In the genomic region with DNA sequence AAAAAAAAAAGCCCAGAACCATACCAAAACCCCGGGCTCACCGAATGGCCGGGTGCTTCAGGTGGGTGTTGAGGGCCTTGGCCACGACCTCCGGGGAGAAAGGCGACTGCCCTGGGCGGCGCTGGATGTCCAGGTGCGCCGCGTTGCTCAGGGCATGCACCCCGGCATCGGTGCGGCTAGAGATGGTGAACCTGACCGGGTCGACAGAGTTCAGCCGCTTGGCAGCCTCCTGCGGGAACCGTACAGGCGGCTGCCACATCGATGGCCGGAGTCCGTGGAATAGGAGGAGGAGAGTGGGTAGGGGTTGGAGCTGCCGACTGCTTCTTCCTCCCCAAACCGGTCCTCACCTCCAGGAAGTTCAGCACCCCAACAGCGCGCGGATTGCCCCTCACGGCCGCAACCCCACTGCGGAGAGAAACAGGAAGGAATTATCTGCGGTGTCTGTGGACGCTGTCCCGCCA, we compare ENCODE assay signal across 8 mouse cellular contexts. TPM values are rescaled to one million over a fixed set of nuclear protein-coding genes. Genes with fewer than 3 reads are reported as not detected.
DNase-seq lines count a peak whose midpoint lies in the region; ATAC-seq and TF ChIP-seq lines count a peak whose summit lies in the region.

No protein-coding gene starts in this region.

- no peak for TF ChIP-seq CTCF in testis, adult 2 months (IDR thresholded peaks at IDR 0.05; ENCODE audit: control insufficient read depth, insufficient read depth, insufficient replicate concordance, low read depth, low read length)

- no peaks in the 10 kb centered on the region for H3K9me3 ChIP-seq in neural tube, embryonic 12.5 days

- TF ChIP-seq POLR2A in testis, adult 2 months (IDR thresholded peaks at IDR 0.05; ENCODE audit: control insufficient read depth, low read depth, low read length), result no peak

- peak overlapping the region; percentile 96 for H3K4me3 ChIP-seq in testis, adult 2 months (ENCODE audit: control insufficient read depth, low read depth, low read length)
- peak overlapping the region; percentile 92 for H3K4me3 ChIP-seq in neural tube, embryonic 12.5 days

- ATAC-seq in neural tube, embryonic 12.5 days (ENCODE audit: low FRiP score, low read depth), result no peak

- no peaks in the 10 kb centered on the region for H3K27me3 ChIP-seq in testis, adult 2 months (ENCODE audit: control insufficient read depth, insufficient read depth, low read length)
- H3K27me3 ChIP-seq in neural tube, embryonic 12.5 days (replicated peaks), result no peaks in the 10 kb centered on the region

- under 1% methylated on average over 34 of the region's 34 CpGs for WGBS in neural tube, embryonic 12.5 days

- intact Hi-C loops in left cerebral cortex, postnatal 36 days (cut with DNase I), result loop anchor here (1.0 kb wide), 1 partner anchor 52 kb away; a partner anchor contains a TSS

- peaks cover 22% of the 10 kb centered on the region for H3K4me1 ChIP-seq in testis, adult 2 months (ENCODE audit: control insufficient read depth, insufficient read depth, low read length)
- H3K4me1 ChIP-seq in neural tube, embryonic 12.5 days, result peaks cover 40% of the 10 kb centered on the region

- peak overlapping the region; percentile 41; the same call in 1 of the 2 replicates for H3K27ac ChIP-seq in testis, adult 2 months (ENCODE audit: control insufficient read depth, insufficient read depth, low read depth, low read length)
- H3K27ac ChIP-seq in neural tube, embryonic 12.5 days, result no peak overlapping the region

- no peaks in the 10 kb centered on the region; the same call in 1 of the 2 replicates for H3K36me3 ChIP-seq in testis, adult 2 months (ENCODE audit: control insufficient read depth, insufficient read depth, low read length)
- peaks cover 39% of the 10 kb centered on the region for H3K36me3 ChIP-seq in neural tube, embryonic 12.5 days

- H3K4me2 ChIP-seq in neural tube, embryonic 12.5 days (replicated peaks), result peak overlapping the region; percentile 99

- peak overlapping the region; percentile 91 for H3K9ac ChIP-seq in neural tube, embryonic 12.5 days

- DNase-seq in embryo, embryonic 9.5 days (ENCODE audit: extremely low spot score), result peak; percentile 10
- DNase-seq in embryo, embryonic 10 days (ENCODE audit: low spot score), result no peak
- DNase-seq in testis, postnatal 14 days (ENCODE audit: low spot score), result no peak
- DNase-seq in kidney, postnatal 14 days, result peak; percentile 29
- DNase-seq in left cerebral cortex, postnatal 36 days (ENCODE audit: low spot score in 2 of 2), result no peak
- no peak for DNase-seq in frontal cortex, adult 2 months (ENCODE audit: extremely low spot score in 1 of 2, low spot score in 1 of 2)

RNA-seq across cellular contexts. Expression of a gene that starts 0.5 kb away (rescaled TPM):
- 20.3 and 23.5 TPM in 2 replicates for polyA plus RNA-seq in testis, adult 2 months (2012; rRNA removed)
- 46.6 and 52.0 TPM in 2 replicates for polyA plus RNA-seq in neural tube, embryonic 12.5 days (2016; fragmentation: Nextera tagmentation; extraction: Ambion mirVana)
- total RNA-seq in left cerebral cortex, postnatal 36 days (2021), result 10 to 100 TPM; 56.3 to 67.4 TPM
- polyA plus RNA-seq in frontal cortex, adult 2 months (2012; rRNA removed), result 86.6 and 87.9 TPM in 2 replicates

RNA-seq across cellular contexts. Expression of a gene that starts 0.6 kb away (rescaled TPM):
- polyA plus RNA-seq in testis, adult 2 months (2012; rRNA removed), result 9.0 and 11.3 TPM in 2 replicates
- polyA plus RNA-seq in neural tube, embryonic 12.5 days (2016; fragmentation: Nextera tagmentation; extraction: Ambion mirVana), result 65.5 and 68.0 TPM in 2 replicates
- 100 to 1,000 TPM; 137 to 150 TPM for total RNA-seq in left cerebral cortex, postnatal 36 days (2021)
- 101 and 109 TPM in 2 replicates for polyA plus RNA-seq in frontal cortex, adult 2 months (2012; rRNA removed)

RNA-seq across cellular contexts. Expression of a gene that starts 21.7 kb away (rescaled TPM):
- polyA plus RNA-seq in testis, adult 2 months (2012; rRNA removed), result 19.9 and 21.7 TPM in 2 replicates
- 77.0 TPM in 2 replicates for polyA plus RNA-seq in neural tube, embryonic 12.5 days (2016; fragmentation: Nextera tagmentation; extraction: Ambion mirVana)
- 10 to 100 TPM; 33.2 to 34.0 TPM for total RNA-seq in left cerebral cortex, postnatal 36 days (2021)
- 36.9 and 41.1 TPM in 2 replicates for polyA plus RNA-seq in frontal cortex, adult 2 months (2012; rRNA removed)

RNA-seq across cellular contexts. Expression of a gene that starts 21.8 kb away (rescaled TPM):
- 223 and 230 TPM in 2 replicates for polyA plus RNA-seq in testis, adult 2 months (2012; rRNA removed)
- 19.5 and 22.1 TPM in 2 replicates for polyA plus RNA-seq in neural tube, embryonic 12.5 days (2016; fragmentation: Nextera tagmentation; extraction: Ambion mirVana)
- 10 to 100 TPM; 31.2 to 35.2 TPM for total RNA-seq in left cerebral cortex, postnatal 36 days (2021)
- 19.6 and 22.3 TPM in 2 replicates for polyA plus RNA-seq in frontal cortex, adult 2 months (2012; rRNA removed)

RNA-seq across cellular contexts. Expression of a gene that starts 27.9 kb away (rescaled TPM):
- 1.9 and 2.3 TPM in 2 replicates for polyA plus RNA-seq in testis, adult 2 months (2012; rRNA removed)
- 0.28 and 0.56 TPM in 2 replicates for polyA plus RNA-seq in neural tube, embryonic 12.5 days (2016; fragmentation: Nextera tagmentation; extraction: Ambion mirVana)
- under 1 TPM; 0.11 to 0.15 TPM for total RNA-seq in left cerebral cortex, postnatal 36 days (2021)
- 0.36 and 0.38 TPM in 2 replicates for polyA plus RNA-seq in frontal cortex, adult 2 months (2012; rRNA removed)

Comparison
In these comparisons a context has a peak if more than half of its experiments do, and no peak if none do; other contexts are left out.
1. DNase-seq: peak in embryo, embryonic 9.5 days (single experiment) and kidney, postnatal 14 days (single experiment); none in embryo, embryonic 10 days (single experiment), testis, postnatal 14 days (single experiment), left cerebral cortex, postnatal 36 days (0 of 2) and frontal cortex, adult 2 months (0 of 2).